Mouse (Mus musculus) CD4-positive, CD25-positive, alpha-beta regulatory T cell, adult 2 months (primary cell): ENCODE results near the gene Mtcl1.

ENCODE experiments used
- DNase-seq: peaks from one replicate; pipeline ENCODE4 v3.0.0-alpha.2; 2012; ENCODE audit warnings: low read depth, low spot score

The Mtcl1 gene

DNA sequence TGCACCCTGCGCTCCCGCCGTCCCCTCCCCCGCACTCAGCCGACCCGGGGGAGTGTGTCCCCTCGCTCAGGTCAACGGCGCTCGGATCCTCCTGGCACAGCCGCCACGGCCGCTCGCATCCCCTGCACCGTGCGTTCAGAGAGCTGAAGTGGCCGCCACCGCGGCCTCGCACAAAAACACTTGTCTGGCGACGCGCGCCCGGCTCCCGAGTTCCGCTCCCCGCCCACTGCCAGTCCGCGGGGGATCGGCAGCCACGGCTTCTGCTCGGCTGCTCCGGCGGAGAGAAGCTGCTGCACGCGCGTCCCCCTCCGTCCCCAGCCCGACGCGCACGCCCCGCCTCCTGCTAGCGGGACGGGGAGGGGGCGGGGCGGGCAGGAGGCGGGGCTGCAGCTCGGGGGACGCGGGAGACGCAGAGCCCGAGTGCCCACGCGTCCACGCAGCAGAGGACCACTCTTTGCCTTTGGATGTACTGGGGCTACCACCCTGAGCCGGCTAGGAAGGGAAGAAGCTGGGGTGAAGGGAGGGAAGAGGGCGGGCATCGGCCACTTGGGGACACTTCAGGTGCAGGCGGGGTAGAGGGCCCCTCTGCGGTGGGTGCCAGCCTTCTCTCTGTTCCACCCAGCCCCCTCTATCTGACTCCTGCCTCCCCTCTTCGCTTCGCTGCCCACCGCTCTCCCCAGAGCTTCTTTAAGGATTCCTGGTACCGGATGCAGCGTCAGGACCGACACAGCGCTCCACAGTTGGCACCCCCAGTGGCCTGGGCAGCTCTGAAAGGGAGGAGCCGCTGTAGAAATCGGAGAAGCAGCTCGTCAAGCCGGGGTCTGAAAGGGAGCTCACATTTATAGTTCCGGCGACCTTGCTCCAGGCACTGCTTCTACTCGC lies at the start of gene Mtcl1:
Gene Mtcl1, minus strand, starts transcription at position 291 of the 882 bp plus-strand sequence.
- peak; percentile 60 for DNase-seq

DNA sequence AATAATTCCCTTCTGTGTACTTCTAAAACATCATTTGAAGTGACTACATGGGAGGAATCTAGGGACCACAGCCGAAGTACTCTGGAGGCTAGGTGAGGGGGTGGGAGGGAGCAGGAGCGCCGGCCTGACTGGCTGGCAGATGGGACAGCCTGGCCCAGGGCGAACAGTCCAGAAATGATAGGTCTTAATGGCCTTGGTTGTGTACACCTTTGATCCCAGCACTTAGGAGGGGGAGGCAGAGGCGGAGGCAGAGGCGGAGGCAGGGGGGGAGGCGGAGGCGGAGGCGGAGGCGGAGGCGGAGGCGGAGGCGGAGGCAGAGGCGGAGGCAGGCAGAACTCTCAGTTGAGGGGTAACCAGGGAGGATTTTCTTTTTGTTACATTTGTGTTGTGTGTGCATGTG lies 49.0 kb upstream of the Mtcl1 start:
- no peak for DNase-seq

DNA sequence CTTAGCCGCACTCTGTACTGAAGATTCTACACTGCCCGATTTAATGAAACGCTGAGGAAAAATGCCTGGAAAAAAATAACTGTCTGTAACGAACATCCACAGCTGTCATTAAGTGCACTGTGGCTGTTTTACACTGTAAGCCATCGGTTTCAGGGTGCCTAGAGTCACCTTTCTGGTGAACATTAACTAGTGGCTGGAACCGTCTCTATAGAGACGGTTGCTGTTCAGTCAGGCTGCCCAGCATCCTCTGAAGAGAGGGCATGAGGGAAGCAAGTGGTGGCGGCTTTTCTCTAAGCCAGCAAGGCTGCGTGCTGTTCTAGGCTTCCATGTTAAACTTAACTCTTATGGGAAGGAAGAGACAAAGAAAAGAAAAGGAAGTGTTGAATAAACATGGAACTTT lies 47.0 kb upstream of the Mtcl1 start:
- no peak for DNase-seq

DNA sequence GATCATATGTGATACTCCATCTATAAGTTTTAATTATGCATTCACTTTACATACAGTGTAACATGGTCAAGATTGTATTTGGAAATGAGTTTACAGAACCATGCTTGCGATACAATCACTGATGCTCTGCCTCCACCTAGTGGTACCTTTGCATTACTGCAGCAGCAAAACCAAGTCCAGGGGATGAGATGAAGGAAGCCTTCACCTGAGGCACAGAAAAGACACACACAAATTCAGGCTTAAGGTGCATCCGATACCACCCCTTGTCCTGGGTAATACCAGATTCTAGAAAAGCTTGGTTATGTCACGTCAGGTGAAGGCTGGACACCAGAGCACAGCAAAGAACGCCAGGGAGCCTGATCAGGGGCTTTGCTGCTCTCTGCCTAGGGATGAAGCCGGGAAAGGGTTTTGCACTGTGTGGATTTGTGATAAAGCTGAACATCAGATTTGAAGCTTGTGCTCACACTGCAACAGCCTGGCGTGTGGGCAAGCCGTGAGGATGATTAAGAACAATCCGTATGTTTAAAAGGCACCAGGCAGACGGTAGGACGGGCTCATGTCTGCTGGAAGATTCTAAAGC lies 40.6 kb upstream of the Mtcl1 start:
- peak; percentile 74 for DNase-seq

DNA sequence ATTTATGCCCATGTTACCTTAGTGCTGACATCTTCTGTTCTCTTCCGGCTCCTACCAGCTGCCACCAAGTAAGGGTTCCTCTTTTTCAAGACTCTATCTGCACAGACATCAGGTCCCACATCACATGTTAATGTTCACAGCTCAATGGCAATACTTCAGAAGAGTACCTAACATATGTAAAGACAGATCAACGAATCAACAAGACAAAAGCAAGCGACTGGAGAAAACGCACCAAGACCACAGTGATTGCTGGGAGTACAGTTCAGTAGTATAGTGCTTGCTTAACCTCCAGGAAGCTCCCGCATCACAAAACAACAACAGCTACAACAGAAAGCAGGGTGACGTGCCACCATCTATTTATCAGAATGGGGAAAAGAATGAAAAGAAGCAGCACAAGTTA lies 37.0 kb upstream of the Mtcl1 start:
- no peak for DNase-seq

DNA sequence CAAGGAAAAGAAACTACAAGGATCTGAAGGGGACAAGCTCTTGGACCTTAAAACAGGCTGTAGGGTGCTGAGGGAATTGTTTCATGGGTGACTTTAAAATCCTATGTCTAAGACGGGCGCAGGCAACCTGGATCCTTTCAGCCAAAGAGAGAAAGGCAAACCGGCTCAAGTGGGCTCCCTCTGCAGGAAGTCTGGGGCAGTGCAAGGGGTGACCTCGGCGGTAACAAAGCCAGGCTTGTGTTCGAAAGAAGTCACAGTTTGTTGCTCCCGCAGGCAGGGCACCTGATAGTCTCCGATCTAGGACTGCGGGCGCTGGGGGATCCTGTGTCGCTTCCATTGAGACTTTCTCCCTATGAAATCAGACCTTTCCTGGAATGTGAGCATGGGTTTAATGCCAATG lies 36.2 kb upstream of the Mtcl1 start:
- DNase-seq: peak; percentile 66

DNA sequence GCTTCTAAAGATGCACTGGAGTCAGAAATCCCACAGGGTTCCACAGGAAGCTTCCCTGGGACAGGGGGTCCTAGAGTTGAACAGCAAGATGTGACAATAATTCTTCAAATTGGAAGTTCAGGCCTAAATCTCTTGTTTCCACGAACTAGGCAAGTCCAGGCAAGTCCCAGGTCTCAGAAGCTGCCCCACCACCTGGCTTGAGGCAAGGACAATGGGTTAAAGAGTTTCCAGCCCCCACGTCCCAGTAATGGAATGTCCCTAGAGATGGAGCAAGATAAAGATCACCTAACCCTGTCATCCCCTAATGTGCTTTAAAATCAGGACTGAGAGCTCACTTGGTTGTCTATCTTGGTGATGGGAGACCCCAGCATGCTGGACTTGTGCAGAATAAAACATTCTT lies 35.4 kb upstream of the Mtcl1 start:
- no peak for DNase-seq

DNA sequence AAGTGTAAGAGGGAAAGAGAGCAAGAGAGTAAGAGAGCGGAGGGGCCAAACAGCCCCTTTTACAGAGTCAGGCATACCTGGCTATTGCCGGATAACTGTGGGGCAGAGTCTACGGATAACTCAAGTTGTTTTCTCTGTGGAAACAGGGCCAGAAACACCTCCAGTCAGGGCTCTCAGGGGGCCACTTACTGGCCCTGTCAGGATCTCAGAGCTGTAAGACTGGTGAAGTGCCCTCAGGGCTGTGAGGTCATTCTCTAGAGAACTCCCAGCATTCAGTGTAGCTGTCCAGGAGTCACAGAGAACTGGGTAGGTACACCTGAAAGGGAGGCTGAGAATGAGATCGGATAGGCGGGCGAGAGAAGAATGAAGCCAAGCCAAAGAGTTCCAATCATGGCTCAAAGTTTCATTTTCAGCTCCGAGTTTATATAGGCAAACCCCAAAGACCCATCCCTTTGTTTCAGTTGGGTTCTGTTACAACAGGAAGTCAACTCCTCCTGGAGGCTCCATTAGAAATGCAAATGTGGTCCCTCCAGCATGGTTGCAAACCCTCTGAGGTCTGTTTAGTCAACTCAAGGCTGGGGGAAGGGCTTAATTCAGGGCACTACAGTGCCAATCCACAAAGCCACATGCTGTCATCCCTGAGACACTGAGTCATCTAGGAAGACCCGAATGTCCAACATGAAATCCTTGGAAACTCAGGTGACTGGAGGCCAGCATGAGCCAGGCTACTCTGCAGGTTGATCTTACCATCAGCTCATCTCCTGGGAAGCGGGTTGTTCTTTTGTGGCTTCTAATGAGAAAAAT lies 34.3 kb upstream of the Mtcl1 start:
- DNase-seq: no peak

DNA sequence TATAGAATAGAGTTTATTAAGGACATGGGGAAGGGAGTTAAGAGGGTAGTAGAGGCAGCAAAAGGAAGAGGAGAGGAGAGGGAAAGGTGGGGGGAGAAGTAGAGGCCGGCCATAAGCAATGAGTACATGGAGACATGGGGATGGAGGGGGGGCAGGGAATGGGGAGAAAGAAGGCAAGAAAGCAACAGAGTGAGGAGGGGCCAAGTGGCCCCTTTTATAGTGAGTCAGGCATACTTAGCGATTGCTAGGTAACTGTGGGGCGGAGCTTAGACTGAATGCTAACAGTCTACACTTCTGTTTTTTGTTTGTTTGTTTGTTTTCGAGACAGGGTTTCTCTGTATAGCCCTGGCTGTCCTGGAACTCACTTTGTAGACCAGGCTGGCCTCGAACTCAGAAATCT lies 31.7 kb upstream of the Mtcl1 start:
- DNase-seq: no peak

DNA sequence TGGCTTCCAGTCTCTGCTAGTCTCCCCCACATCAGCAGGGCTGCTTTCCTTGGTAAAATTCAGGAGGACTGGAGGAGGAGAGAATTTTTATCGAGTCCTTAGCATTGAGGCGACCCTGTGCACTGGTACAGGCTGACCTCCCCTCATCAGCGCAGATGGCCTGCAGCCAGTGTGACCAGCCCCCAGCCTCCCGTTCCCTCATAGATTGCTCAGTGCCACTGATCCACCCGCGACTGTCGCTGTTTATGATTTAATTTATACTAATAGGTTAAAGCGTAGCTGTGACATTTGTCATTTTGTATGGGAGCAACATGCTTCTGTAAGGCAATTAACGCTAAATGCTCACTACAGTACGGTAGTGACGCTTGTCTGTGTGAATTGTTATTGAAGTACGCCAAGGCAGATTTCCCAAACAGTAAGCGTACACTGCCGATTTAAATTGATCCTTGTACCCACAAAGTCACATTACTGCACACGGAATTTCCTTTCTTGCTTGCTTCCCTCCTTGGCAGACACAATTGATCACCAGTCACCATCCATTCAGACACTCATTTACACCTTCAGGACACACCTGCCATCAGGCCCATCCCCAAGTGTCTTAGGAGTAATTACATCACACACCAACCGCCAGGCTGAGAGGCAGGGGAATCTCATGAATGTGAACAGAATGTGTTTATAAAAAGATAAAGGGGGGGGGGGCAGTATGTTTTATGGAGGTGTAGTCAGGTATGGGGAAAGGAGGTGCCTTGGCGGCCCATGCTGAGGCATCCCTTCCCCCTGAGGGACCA lies 31.1 kb upstream of the Mtcl1 start:
- DNase-seq: no peak

DNA sequence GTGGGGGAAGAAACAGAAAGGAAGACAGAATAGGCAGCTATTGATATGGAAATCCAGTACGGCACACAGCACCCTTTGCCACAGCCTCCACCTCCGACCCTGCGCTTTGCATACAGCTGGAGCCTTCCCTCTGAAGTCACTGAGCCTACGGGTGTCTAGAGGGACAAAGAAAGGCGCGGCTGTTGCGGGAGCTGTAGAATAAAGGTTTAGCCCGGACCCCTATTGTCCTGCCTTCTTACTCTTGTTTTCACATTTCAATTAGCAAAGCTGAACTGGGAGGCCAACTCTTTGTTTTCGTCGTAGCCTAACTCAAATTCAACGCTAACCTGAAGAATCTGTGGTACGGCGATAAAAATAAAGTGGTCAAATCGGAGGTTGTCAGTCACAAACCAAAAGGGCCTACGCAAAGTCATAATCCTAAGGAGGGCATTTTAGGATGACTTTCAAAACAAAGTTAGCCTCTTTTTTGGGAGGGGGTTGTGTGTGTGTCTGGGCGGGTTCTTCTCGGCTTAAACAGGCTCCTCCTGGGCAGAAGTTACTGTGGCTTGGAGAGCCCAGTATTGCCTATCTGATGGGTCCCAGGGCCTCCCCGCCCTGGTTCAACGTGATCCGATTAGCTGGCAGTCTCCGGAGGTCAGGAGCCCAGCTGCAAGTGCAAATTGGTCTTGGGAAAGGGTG lies 30.4 kb upstream of the Mtcl1 start:
- no peak for DNase-seq

DNA sequence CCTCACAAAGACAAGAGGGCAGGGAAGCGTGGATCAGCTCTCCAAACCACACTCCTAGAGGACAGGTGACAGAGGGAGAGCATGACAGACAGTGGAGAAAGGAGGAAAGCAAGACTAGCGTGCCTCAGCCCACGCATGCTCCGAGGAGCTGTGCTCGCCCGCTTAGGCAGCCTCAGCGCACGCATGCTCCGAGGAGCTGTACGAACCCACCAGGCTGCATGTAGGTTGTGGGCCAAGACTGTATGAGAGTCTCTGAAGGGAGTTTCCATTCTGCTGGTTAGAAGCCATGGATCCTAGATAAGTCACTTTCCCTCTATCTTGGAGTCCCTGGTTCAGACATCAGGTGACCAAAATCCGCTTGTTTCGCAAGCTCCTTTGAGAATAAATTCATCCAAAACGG lies 29.8 kb upstream of the Mtcl1 start:
- DNase-seq: no peak

DNA sequence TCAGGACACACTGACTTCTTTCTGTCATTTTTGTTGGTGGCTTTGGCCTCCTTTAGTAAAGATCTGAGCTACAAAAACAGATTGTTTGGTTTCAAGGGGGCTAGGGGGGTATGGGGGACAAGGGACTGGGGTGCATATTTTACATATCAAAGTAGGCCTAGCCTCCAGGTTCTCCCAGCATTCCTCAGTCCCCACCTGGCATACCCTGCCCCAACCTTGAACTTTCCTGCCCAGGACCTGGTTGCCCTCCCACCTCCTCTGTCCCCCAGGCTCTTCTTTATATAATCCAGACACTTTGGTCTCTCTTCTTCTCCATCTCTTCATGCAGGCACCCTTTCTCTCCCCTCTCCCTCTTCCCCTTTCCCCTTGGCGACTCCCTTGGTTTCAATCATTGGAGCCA lies 23.7 kb upstream of the Mtcl1 start:
- DNase-seq: no peak

DNA sequence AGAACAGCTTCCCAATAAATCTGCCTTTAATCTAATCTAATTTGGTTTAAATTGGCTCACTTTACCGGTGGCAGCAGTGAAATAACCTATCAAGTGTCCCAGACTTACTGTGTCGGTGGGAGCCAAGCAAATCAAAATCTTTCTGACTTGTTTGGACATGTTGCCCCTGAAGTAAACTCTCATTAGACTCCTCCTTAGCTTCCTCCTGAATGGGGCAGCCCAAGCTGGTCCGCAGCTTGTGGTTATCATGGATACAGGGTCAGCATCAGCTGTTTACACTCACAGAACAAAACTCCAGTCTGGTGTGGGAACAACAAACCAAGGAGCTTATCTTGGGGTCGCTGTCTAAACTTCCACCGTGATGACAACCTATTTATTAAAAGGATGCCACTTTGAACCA lies 22.2 kb upstream of the Mtcl1 start:
- DNase-seq: no peak

DNA sequence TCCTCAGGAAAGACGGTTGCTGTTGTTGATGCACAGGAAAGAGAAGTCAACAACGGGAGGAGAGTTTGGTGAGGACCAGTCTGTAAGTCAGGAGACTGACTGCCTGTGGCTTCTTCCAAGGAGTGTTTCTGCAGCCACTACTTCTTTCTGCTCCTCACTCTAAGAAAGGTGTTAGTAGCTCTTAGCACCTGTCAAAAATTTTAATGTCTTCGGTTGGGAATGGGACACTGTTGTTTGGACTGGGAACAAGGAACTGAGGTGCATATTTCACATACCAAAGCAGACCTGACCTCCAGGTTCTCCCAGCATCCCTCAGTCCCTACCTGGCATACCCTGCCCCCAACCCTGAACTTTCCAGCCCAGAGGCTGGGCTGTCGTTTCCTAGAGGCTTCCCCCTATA lies 21.7 kb upstream of the Mtcl1 start:
- DNase-seq: no peak

DNA sequence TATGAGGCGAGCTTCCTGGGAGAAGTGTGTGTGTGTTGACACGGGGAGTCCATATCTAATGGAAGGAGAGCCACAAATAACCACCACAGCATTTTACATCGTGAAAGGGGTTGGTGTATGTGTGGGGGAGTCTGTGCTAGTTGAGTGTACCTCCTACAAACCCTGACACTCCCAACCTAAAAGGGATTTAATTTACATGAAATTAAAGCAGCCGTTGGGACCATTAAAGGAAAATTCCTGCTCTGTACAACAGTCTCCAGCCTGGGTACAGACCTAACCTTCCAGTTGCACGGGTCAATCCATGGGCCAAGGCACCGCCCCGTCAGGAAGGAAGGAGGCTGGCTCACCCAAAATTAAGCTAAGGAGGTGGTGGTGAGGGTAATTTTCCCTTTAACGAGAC lies 20.5 kb upstream of the Mtcl1 start:
- no peak for DNase-seq

DNA sequence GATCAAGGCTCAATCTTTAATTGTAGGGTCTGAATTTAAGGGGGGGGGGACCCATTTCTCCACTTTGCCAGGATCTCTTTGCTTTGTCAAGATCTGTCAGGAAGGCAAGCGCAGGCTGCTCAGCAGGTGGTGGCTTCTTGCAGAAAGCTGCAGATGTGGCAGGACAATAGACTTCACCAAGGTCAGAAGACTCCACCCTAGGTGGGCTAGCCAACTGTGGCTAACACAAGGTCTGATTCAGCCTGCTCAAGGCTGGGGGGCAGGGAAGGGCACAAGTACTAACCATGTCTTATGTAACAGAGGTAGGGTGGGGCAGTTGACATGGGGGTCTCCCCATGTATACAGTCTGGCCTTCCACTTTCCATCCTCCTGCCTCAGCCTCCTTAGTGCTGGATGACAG lies 7.7 kb upstream of the Mtcl1 start:
- DNase-seq: no peak

DNA sequence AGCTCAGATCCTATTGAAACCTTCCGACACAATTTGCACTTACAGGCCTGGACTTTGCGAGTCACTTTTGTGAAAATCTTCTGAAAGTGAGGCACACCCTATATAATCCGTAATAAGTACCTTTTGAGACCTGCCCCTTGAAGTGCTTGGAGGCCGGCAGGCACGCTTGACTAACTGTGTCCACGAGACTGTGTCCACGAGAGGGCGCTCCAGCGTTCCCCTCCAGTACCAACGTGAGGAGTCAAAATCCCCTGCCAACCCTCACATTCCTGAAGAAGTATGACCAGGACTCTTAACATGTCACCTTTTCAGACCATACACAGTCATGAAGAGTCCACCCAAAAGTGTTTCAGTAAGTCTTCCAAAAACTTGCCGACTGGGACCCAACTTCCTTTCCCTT lies 1.6 kb upstream of the Mtcl1 start:
- peak; percentile 77 for DNase-seq

DNA sequence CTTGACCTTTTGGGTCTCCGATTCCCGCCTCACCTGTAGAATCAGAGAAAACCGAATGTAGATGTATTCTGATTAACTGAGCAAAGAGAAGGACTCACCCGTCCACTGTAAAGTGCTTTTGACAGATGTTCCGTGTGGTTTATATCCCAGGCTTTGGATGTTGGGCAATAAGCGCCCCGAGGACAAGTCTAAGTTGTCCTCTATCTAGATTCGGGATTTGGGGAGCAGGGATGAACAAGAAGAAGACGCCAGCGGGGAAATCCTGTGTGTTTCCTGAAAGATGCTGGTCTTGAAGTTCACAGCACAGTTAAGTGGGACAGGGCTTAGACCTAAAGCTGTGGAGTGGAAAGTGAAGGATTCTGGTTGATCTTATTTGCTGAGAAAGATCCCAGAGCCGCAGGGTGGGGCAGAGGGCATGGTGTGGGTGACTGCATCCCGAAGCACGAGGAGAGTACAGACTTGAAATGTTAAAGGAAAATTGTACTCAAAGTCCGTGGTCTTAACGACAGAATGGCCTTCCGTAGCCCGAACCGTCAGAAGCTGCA lies 1.0 kb upstream of the Mtcl1 start:
- no peak for DNase-seq

DNA sequence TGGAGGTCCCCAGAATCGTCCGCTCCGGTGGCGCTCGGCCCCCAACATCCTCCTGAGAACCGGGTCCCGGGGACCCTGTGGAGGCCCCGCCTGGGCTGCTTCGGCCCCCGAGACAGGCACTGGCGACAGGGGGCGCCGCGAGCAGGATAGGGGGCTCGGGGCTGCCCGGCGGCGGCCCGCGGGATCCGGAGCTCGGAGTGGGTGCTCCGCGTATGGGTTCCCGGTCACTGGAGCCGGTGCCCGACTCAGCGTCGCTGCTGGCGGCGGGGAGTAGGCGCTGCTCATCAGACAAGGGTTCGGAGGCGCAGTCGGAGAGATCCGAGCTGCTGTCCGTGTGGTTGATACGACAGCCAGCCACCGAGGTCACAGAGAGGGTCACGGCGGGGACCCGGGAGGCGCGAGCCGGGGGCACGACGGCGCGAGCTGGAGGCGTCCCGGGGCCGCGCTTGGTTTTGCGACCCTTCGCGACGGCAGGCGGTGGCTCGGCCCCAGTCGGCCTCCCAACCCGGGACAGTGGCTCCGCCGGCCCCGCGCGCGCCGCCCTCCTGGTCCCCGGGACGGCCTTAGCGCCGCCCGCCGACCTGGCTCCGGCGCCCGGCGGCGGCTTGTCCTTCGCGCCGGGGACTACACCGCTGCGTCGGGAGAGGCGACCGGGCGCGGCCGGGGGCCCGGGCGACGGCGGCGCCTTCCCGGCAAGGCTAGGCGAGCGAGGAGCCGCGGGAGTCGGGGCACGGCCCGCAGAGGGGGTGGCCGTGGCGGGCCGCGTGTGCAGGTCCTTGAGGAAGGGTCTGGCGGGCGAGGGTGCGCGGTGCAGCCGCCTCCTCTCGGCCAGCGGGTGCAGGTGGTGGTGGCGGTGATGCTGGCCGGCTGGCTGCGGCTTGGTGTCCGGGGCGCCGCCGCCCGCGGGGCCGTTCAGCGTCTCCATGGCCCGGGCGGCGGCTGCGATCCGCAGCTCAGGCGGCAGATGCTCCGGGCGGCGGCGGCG lies 837 bp downstream of the Mtcl1 start:
- DNase-seq: peak; percentile 8
